Comparison of ENCODE assay signal across 35 mouse cellular contexts in genomic region chr7:105272426-105272825, GRCm38 (mm10). TPM values are rescaled to one million over a fixed set of nuclear protein-coding genes. Genes with fewer than 3 reads are reported as not detected.
DNase-seq lines count a peak whose midpoint lies in the region; ATAC-seq and TF ChIP-seq lines count a peak whose summit lies in the region.
"Had no signal": no experiment of that assay in that cellular context is flagged by ENCODE, and none has a peak within 500 bp of the region (broad histone marks: within the 10 kb centered on the region; RNA-seq: fewer than 3 reads in every experiment).

No protein-coding gene starts in this region.

- 71% methylated on average over 7 of the region's 7 CpGs for WGBS in forebrain, postnatal 0 days
- 74% methylated on average over 7 of the region's 7 CpGs for WGBS in forebrain, embryonic 12.5 days
- WGBS in midbrain, embryonic 14.5 days: 71% methylated on average over 7 of the region's 7 CpGs
- 62% methylated on average over 7 of the region's 7 CpGs for WGBS in midbrain, embryonic 13.5 days
- WGBS in embryonic facial prominence, embryonic 14.5 days: 63% methylated on average over 7 of the region's 7 CpGs
- WGBS in hindbrain, postnatal 0 days: 61% methylated on average over 7 of the region's 7 CpGs

- no peak for TF ChIP-seq CTCF in forebrain, postnatal 0 days (IDR thresholded peaks at IDR 0.05; ENCODE audit: low read depth)
- no peak for TF ChIP-seq CTCF in hindbrain, postnatal 0 days (IDR thresholded peaks at IDR 0.05; ENCODE audit: low read depth)

- peak; percentile 62; the same call in 1 of the 2 replicates for ATAC-seq in forebrain, postnatal 0 days
- no peak for ATAC-seq in forebrain, embryonic 12.5 days (ENCODE audit: low FRiP score)
- ATAC-seq in midbrain, embryonic 14.5 days (ENCODE audit: low FRiP score, low TSS enrichment): no peak
- ATAC-seq in midbrain, embryonic 13.5 days: no peak
- ATAC-seq in embryonic facial prominence, embryonic 14.5 days (ENCODE audit: low read depth): no peak
- no peak for ATAC-seq in hindbrain, postnatal 0 days
- ATAC-seq: intestine, embryonic 15.5 days had no signal

- no peak overlapping the region for H3K4me2 ChIP-seq in forebrain, postnatal 0 days (ENCODE audit: low read depth)
- no peak overlapping the region for H3K4me2 ChIP-seq in forebrain, embryonic 12.5 days
- H3K4me2 ChIP-seq in midbrain, embryonic 14.5 days (ENCODE audit: low read length): no peak overlapping the region
- no peak overlapping the region for H3K4me2 ChIP-seq in midbrain, embryonic 13.5 days (replicated peaks)
- H3K4me2 ChIP-seq in embryonic facial prominence, embryonic 14.5 days (ENCODE audit: low read depth, low read length): no peak overlapping the region
- no peak overlapping the region for H3K4me2 ChIP-seq in hindbrain, postnatal 0 days (ENCODE audit: low read depth, low read length)
- H3K4me2 ChIP-seq: heart, embryonic 13.5 days; intestine, embryonic 15.5 days; limb, embryonic 13.5 days; liver, embryonic 11.5 days; lung, embryonic 15.5 days; midbrain, embryonic 12.5 days; neural tube, embryonic 12.5 days had no signal

- no peaks in the 10 kb centered on the region for H3K27me3 ChIP-seq in forebrain, postnatal 0 days (ENCODE audit: insufficient read depth, low read length)
- no peaks in the 10 kb centered on the region for H3K27me3 ChIP-seq in forebrain, embryonic 12.5 days
- H3K27me3 ChIP-seq in midbrain, embryonic 14.5 days (ENCODE audit: control insufficient read depth, insufficient read depth, low read length): no peaks in the 10 kb centered on the region
- H3K27me3 ChIP-seq in midbrain, embryonic 13.5 days: no peaks in the 10 kb centered on the region
- no peaks in the 10 kb centered on the region for H3K27me3 ChIP-seq in embryonic facial prominence, embryonic 14.5 days (replicated peaks; ENCODE audit: control insufficient read depth, insufficient read depth, low read length)
- H3K27me3 ChIP-seq in hindbrain, postnatal 0 days (ENCODE audit: insufficient read depth, low read length): no peaks in the 10 kb centered on the region
- H3K27me3 ChIP-seq: heart, embryonic 13.5 days; intestine, embryonic 15.5 days; limb, embryonic 13.5 days; lung, embryonic 15.5 days; midbrain, embryonic 12.5 days; neural tube, embryonic 12.5 days had no signal

- H3K4me1 ChIP-seq in forebrain, postnatal 0 days (ENCODE audit: insufficient read depth): no peaks in the 10 kb centered on the region
- no peaks in the 10 kb centered on the region for H3K4me1 ChIP-seq in forebrain, embryonic 12.5 days
- no peaks in the 10 kb centered on the region for H3K4me1 ChIP-seq in midbrain, embryonic 14.5 days (ENCODE audit: control insufficient read depth, insufficient read depth, low read length)
- H3K4me1 ChIP-seq in midbrain, embryonic 13.5 days (replicated peaks): no peaks in the 10 kb centered on the region
- no peaks in the 10 kb centered on the region for H3K4me1 ChIP-seq in embryonic facial prominence, embryonic 14.5 days (ENCODE audit: control insufficient read depth, insufficient read depth, low read length)
- no peaks in the 10 kb centered on the region for H3K4me1 ChIP-seq in hindbrain, postnatal 0 days (ENCODE audit: insufficient read depth, low read length)
- H3K4me1 ChIP-seq: heart, embryonic 13.5 days; intestine, embryonic 15.5 days; limb, embryonic 13.5 days; lung, embryonic 15.5 days; midbrain, embryonic 12.5 days; neural tube, embryonic 12.5 days had no signal

- no peak overlapping the region for H3K4me3 ChIP-seq in forebrain, postnatal 0 days (ENCODE audit: low read depth, low read length)
- H3K4me3 ChIP-seq in forebrain, embryonic 12.5 days (replicated peaks): no peak overlapping the region
- H3K4me3 ChIP-seq in midbrain, embryonic 14.5 days (replicated peaks; ENCODE audit: low read depth, low read length): no peak overlapping the region
- no peak overlapping the region for H3K4me3 ChIP-seq in midbrain, embryonic 13.5 days (replicated peaks)
- H3K4me3 ChIP-seq in embryonic facial prominence, embryonic 14.5 days (ENCODE audit: low read depth, low read length): no peak overlapping the region
- H3K4me3 ChIP-seq in hindbrain, postnatal 0 days (ENCODE audit: low read length): no peak overlapping the region
- H3K4me3 ChIP-seq: gastrocnemius, adult 2 months; heart, adult 2 months; heart, embryonic 13.5 days; intestine, embryonic 15.5 days; limb, embryonic 13.5 days; lung, embryonic 15.5 days; midbrain, embryonic 12.5 days; neural tube, embryonic 12.5 days had no signal

- H3K27ac ChIP-seq in forebrain, postnatal 0 days (ENCODE audit: low read depth, low read length): no peak overlapping the region
- no peak overlapping the region for H3K27ac ChIP-seq in forebrain, embryonic 12.5 days
- no peak overlapping the region for H3K27ac ChIP-seq in midbrain, embryonic 14.5 days (replicated peaks; ENCODE audit: low read depth, low read length)
- no peak overlapping the region for H3K27ac ChIP-seq in midbrain, embryonic 13.5 days
- no peak overlapping the region for H3K27ac ChIP-seq in embryonic facial prominence, embryonic 14.5 days (replicated peaks; ENCODE audit: low read depth, low read length)
- H3K27ac ChIP-seq in hindbrain, postnatal 0 days: no peak overlapping the region
- H3K27ac ChIP-seq: gastrocnemius, adult 2 months; heart, adult 2 months; heart, embryonic 13.5 days; intestine, embryonic 15.5 days; kidney, postnatal 0 days; limb, embryonic 13.5 days; lung, embryonic 15.5 days; midbrain, embryonic 12.5 days; neural tube, embryonic 12.5 days had no signal

- H3K9ac ChIP-seq in forebrain, postnatal 0 days: no peak overlapping the region
- no peak overlapping the region for H3K9ac ChIP-seq in forebrain, embryonic 12.5 days
- no peak overlapping the region for H3K9ac ChIP-seq in midbrain, embryonic 14.5 days (replicated peaks; ENCODE audit: low read length)
- H3K9ac ChIP-seq in midbrain, embryonic 13.5 days (replicated peaks): no peak overlapping the region
- H3K9ac ChIP-seq in embryonic facial prominence, embryonic 14.5 days (ENCODE audit: low read depth, low read length): no peak overlapping the region
- no peak overlapping the region for H3K9ac ChIP-seq in hindbrain, postnatal 0 days (replicated peaks; ENCODE audit: low read length)
- H3K9ac ChIP-seq: heart, embryonic 13.5 days; intestine, embryonic 15.5 days; limb, embryonic 13.5 days; lung, embryonic 15.5 days; midbrain, embryonic 12.5 days; neural tube, embryonic 12.5 days had no signal

- peak; percentile 1 for DNase-seq in forebrain, postnatal 0 days
- DNase-seq in midbrain, embryonic 14.5 days: peak; percentile 15
- peak; percentile 16 for DNase-seq in embryonic facial prominence, embryonic 14.5 days (ENCODE audit: low spot score)
- DNase-seq in hindbrain, postnatal 0 days (ENCODE audit: low spot score): peak; percentile 4
- DNase-seq: adrenal gland, postnatal 25 days; B cell, adult 2 months; cerebellum, adult 18-20 months; cerebellum, postnatal 10 days; gastrocnemius, adult 2 months; gastrocnemius, postnatal 36 days; heart, adult 2 months; heart, postnatal 10 days; kidney, adult 2 months; kidney, postnatal 4 days; thymus, postnatal 4 days had no signal

- H3K9me3 ChIP-seq in forebrain, postnatal 0 days (ENCODE audit: low read length): no peaks in the 10 kb centered on the region
- H3K9me3 ChIP-seq in forebrain, embryonic 12.5 days: no peaks in the 10 kb centered on the region
- H3K9me3 ChIP-seq in midbrain, embryonic 14.5 days (ENCODE audit: control insufficient read depth, low read length): no peaks in the 10 kb centered on the region
- no peaks in the 10 kb centered on the region for H3K9me3 ChIP-seq in midbrain, embryonic 13.5 days
- H3K9me3 ChIP-seq in embryonic facial prominence, embryonic 14.5 days (ENCODE audit: control insufficient read depth, low read length): no peaks in the 10 kb centered on the region
- no peaks in the 10 kb centered on the region for H3K9me3 ChIP-seq in hindbrain, postnatal 0 days (ENCODE audit: low read length)
- H3K9me3 ChIP-seq: heart, embryonic 13.5 days; intestine, embryonic 15.5 days; limb, embryonic 13.5 days; lung, embryonic 15.5 days; midbrain, embryonic 12.5 days; neural tube, embryonic 12.5 days had no signal

- H3K36me3 ChIP-seq in forebrain, postnatal 0 days (ENCODE audit: insufficient read depth): no peaks in the 10 kb centered on the region
- no peaks in the 10 kb centered on the region for H3K36me3 ChIP-seq in forebrain, embryonic 12.5 days (replicated peaks)
- no peaks in the 10 kb centered on the region for H3K36me3 ChIP-seq in midbrain, embryonic 14.5 days (ENCODE audit: control insufficient read depth, insufficient read depth, low read length)
- H3K36me3 ChIP-seq in midbrain, embryonic 13.5 days: no peaks in the 10 kb centered on the region
- H3K36me3 ChIP-seq in embryonic facial prominence, embryonic 14.5 days (ENCODE audit: control insufficient read depth, insufficient read depth, low read length): no peaks in the 10 kb centered on the region
- H3K36me3 ChIP-seq in hindbrain, postnatal 0 days (ENCODE audit: insufficient read depth, low read length): no peaks in the 10 kb centered on the region
- H3K36me3 ChIP-seq: heart, embryonic 13.5 days; intestine, embryonic 15.5 days; limb, embryonic 13.5 days; lung, embryonic 15.5 days; midbrain, embryonic 12.5 days; neural tube, embryonic 12.5 days had no signal

RNA-seq across cellular contexts. Expression of gene Olfr688, which starts 15.5 kb away (rescaled TPM):
- not detected in 2 replicates for total RNA-seq in forebrain, postnatal 0 days (2014; rRNA removed)
- not detected in 2 replicates for polyA plus RNA-seq in forebrain, postnatal 0 days (2015; fragmentation: Nextera tagmentation; extraction: Ambion mirVana)
- polyA plus RNA-seq in forebrain, embryonic 12.5 days (2016; fragmentation: Nextera tagmentation; extraction: Ambion mirVana): not detected in 2 replicates
- not detected in 2 replicates for polyA plus RNA-seq in midbrain, embryonic 14.5 days (2014; fragmentation: Nextera tagmentation; extraction: Ambion mirVana)
- not detected in 2 replicates for polyA plus RNA-seq in midbrain, embryonic 13.5 days (2015; fragmentation: Nextera tagmentation; extraction: Ambion mirVana)
- not detected in 2 replicates for polyA plus RNA-seq in embryonic facial prominence, embryonic 14.5 days (2014; fragmentation: Nextera tagmentation; extraction: Ambion mirVana)
- total RNA-seq in hindbrain, postnatal 0 days (2014; rRNA removed): not detected in 2 replicates
- polyA plus RNA-seq in hindbrain, postnatal 0 days (2015; fragmentation: Nextera tagmentation; extraction: Ambion mirVana): not detected in 2 replicates
- total RNA-seq: adrenal gland, adult 18-20 months; adrenal gland, postnatal 25 days; common myeloid progenitor, adult 5-6 weeks; gastrocnemius, adult 2 months; gastrocnemius, postnatal 36 days; heart, adult 2 months; heart, postnatal 10 days; hematopoietic stem cell, adult 5-6 weeks; layer of hippocampus, adult 8-10 months; layer of hippocampus, postnatal 25 days; left cerebral cortex, adult 8-10 months; left cerebral cortex, postnatal 36 days; megakaryocyte progenitor cell, adult 5-6 weeks had no signal
- polyA plus RNA-seq: heart, adult 2 months; heart, embryonic 13.5 days; intestine, embryonic 15.5 days; kidney, adult 2 months; kidney, postnatal 0 days; limb, embryonic 13.5 days; liver, embryonic 11.5 days; liver, embryonic 16.5 days; lung, embryonic 15.5 days; midbrain, embryonic 12.5 days; neural tube, embryonic 12.5 days; thymus, postnatal 0 days had no signal

RNA-seq across cellular contexts. Expression of gene Olfr689, which starts 38.5 kb away (rescaled TPM):
- not detected in 2 replicates for total RNA-seq in forebrain, postnatal 0 days (2014; rRNA removed)
- not detected in 2 replicates for polyA plus RNA-seq in forebrain, postnatal 0 days (2015; fragmentation: Nextera tagmentation; extraction: Ambion mirVana)
- not detected in 2 replicates for polyA plus RNA-seq in forebrain, embryonic 12.5 days (2016; fragmentation: Nextera tagmentation; extraction: Ambion mirVana)
- 0.08 TPM in 1 of 2 replicates, not detected in the other for polyA plus RNA-seq in midbrain, embryonic 14.5 days (2014; fragmentation: Nextera tagmentation; extraction: Ambion mirVana)
- not detected in 2 replicates for polyA plus RNA-seq in midbrain, embryonic 13.5 days (2015; fragmentation: Nextera tagmentation; extraction: Ambion mirVana)
- polyA plus RNA-seq in embryonic facial prominence, embryonic 14.5 days (2014; fragmentation: Nextera tagmentation; extraction: Ambion mirVana): 0.18 TPM in 2 replicates
- total RNA-seq in hindbrain, postnatal 0 days (2014; rRNA removed): not detected in 2 replicates
- 0.05 and 0.16 TPM in 2 replicates for polyA plus RNA-seq in hindbrain, postnatal 0 days (2015; fragmentation: Nextera tagmentation; extraction: Ambion mirVana)
- total RNA-seq: adrenal gland, adult 18-20 months; adrenal gland, postnatal 25 days; common myeloid progenitor, adult 5-6 weeks; gastrocnemius, adult 2 months; gastrocnemius, postnatal 36 days; heart, adult 2 months; heart, postnatal 10 days; hematopoietic stem cell, adult 5-6 weeks; layer of hippocampus, adult 8-10 months; layer of hippocampus, postnatal 25 days; left cerebral cortex, adult 8-10 months; left cerebral cortex, postnatal 36 days; megakaryocyte progenitor cell, adult 5-6 weeks had no signal
- polyA plus RNA-seq: heart, adult 2 months; heart, embryonic 13.5 days; intestine, embryonic 15.5 days; kidney, adult 2 months; kidney, postnatal 0 days; limb, embryonic 13.5 days; liver, embryonic 11.5 days; liver, embryonic 16.5 days; lung, embryonic 15.5 days; midbrain, embryonic 12.5 days; neural tube, embryonic 12.5 days; thymus, postnatal 0 days had no signal
